Mouse (Mus musculus) olfactory bulb, adult 2 months (tissue): Measurements from ENCODE around the gene Kif1bp.
"Not testable (repeated sequence)": the region's sequence is repeated elsewhere in the genome, so short reads cannot be mapped to it uniquely, and the experiment has no call there.

ENCODE experiments used
- CTCF ChIP-seq: fragments of 200-500 bp; IDR thresholded peaks from 2 replicates; pipeline ENCODE4 v1.5.1; 2012; ENCODE audit warnings: low read depth, mild to moderate bottlenecking, low read length, moderate library complexity; ENCODE audit not compliant: insufficient read depth
- POLR2A ChIP-seq: fragments of 200-500 bp; IDR thresholded peaks from 2 replicates; pipeline ENCODE4 v1.6.1; 2012; ENCODE audit warnings: mild to moderate bottlenecking, low read depth, low read length, moderate library complexity; ENCODE audit not compliant: insufficient read depth

GRCm38 (mm10) chr10:62491681-62492080, 86.6 kb downstream of the Kif1bp start:
- not testable (repeated sequence) for TF ChIP-seq POLR2A, CTCF
